Mouse (Mus musculus) bone marrow macrophage, adult 2 months (primary cell): Measurements from ENCODE around the gene Ccl6.

Experiments used
- CTCF ChIP-seq: IDR thresholded peaks from 2 replicates; pipeline ENCODE4 v1.5.1; 2012; ENCODE audit warnings: low read depth, mild to moderate bottlenecking, low read length, moderate library complexity
- POLR2A ChIP-seq: IDR thresholded peaks from 2 replicates; pipeline ENCODE4 v1.6.1; 2012; ENCODE audit warnings: mild to moderate bottlenecking, low read depth, low read length, borderline replicate concordance

GRCm38 (mm10) chr11:83610900-83611299 lies 18.0 kb upstream of the Ccl6 start:
- TF ChIP-seq CTCF (no peak), POLR2A (no peak)
